Mouse (Mus musculus) bone marrow macrophage, adult 2 months (primary cell): Measurements from ENCODE around the gene Pafah1b1.

Experiments used
- CTCF ChIP-seq: IDR thresholded peaks from 2 replicates; pipeline ENCODE4 v1.5.1; 2012; ENCODE audit warnings: low read depth, mild to moderate bottlenecking, low read length, moderate library complexity
- POLR2A ChIP-seq: IDR thresholded peaks from 2 replicates; pipeline ENCODE4 v1.6.1; 2012; ENCODE audit warnings: mild to moderate bottlenecking, low read depth, low read length, borderline replicate concordance

DNA sequence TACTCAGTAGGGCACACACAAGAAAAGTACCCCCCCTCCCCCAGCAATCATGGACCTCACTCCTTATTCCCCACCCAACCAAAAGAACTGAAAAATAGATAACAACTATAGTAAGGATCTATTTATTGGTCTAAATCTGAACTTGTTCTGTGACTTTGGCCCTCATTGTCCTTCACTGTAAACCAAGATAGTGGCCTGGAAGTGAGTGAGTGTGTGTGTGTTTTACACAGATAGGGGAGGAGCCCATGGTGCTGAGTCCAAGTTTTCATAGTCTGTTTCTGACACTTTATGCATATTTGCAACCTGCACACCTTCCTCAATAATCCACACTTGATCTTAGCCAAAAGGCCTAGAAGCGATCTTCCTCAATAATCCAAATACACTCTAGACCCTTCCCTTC lies 75.8 kb downstream of the Pafah1b1 start:
- TF ChIP-seq CTCF (no peak), POLR2A (no peak)
